8 mouse cellular contexts compared by ENCODE assay signal in the genomic region with DNA sequence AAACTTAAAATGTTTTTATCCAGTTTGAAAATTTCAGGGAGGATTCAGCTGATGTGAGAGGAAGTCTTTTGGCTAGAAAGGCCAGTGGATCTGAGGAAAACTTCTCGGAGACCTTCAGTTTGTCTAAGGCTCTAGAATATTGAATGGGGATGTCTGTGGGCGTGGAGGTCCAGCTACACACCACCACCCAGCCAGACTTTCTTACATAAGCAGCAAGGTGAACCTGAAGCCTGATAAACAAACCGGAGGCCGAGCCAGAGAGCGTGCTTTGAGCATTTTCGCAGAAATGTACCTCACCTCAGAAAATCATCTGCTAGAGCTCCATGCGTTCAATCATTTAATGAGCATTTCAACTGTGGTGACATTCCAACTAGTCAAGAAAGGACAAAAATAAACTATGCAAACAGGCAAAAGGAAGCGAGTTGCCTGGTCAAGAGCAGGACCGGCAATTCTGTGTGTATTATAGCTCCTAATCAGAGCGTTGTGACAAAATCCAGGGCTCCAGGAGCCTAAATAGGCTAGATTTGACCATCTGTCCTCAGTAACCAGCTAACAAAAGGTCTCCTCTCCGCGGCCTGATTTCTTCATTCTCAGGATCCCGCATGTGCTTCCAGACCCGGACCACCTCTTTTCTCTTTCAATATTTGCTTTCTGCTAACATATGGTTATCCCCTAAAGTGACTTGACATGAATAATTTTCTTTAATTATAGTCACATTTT.
DNase-seq lines count a peak whose midpoint lies in the region; ATAC-seq and TF ChIP-seq lines count a peak whose summit lies in the region.

No protein-coding gene starts in this region.

- TF ChIP-seq CTCF in liver, embryonic 14.5 days (IDR thresholded peaks at IDR 0.05; ENCODE audit: low read depth), result no peak

- WGBS in heart, embryonic 13.5 days, result 14% methylated on average over 14 of the region's 14 CpGs
- 32% methylated on average over 14 of the region's 14 CpGs for WGBS in liver, embryonic 14.5 days (ENCODE audit: insufficient replicate concordance)

- ATAC-seq in heart, embryonic 13.5 days (ENCODE audit: extremely low read depth, insufficient number of reproducible peaks, low FRiP score, low TSS enrichment), result no peak
- ATAC-seq in liver, embryonic 14.5 days (ENCODE audit: insufficient read depth), result no peak
- no peak for ATAC-seq in megakaryocyte progenitor cell, adult 5-6 weeks (replicated peaks; ENCODE audit: poor library complexity)

- H3K9me3 ChIP-seq in heart, embryonic 13.5 days, result no peaks in the 10 kb centered on the region
- no peaks in the 10 kb centered on the region for H3K9me3 ChIP-seq in liver, embryonic 14.5 days (ENCODE audit: control insufficient read depth, low read length)

- peak overlapping the region; percentile 73 for H3K4me2 ChIP-seq in heart, embryonic 13.5 days
- H3K4me2 ChIP-seq in liver, embryonic 14.5 days (ENCODE audit: low read depth), result peak overlapping the region; percentile 51

- H3K36me3 ChIP-seq in heart, embryonic 13.5 days, result no peaks in the 10 kb centered on the region
- H3K36me3 ChIP-seq in liver, embryonic 14.5 days (replicated peaks; ENCODE audit: control insufficient read depth, insufficient read depth, low read depth), result no peaks in the 10 kb centered on the region

- H3K27me3 ChIP-seq in heart, embryonic 13.5 days (replicated peaks), result no peaks in the 10 kb centered on the region
- no peaks in the 10 kb centered on the region for H3K27me3 ChIP-seq in liver, embryonic 14.5 days (ENCODE audit: control insufficient read depth, insufficient read depth, low read length)

- peak overlapping the region; percentile 43 for H3K4me3 ChIP-seq in heart, embryonic 13.5 days
- no peak overlapping the region for H3K4me3 ChIP-seq in liver, embryonic 14.5 days (ENCODE audit: insufficient read depth in 1 of 2, low read depth in 2 of 2, low read length in 2 of 2)

- intact Hi-C loops in gastrocnemius, postnatal 14 days (cut with DNase I; ENCODE audit: low total_unique reads), result no loop called here

- peak overlapping the region; percentile 72 for H3K9ac ChIP-seq in heart, embryonic 13.5 days
- H3K9ac ChIP-seq in liver, embryonic 14.5 days (replicated peaks), result no peak overlapping the region

- H3K4me1 ChIP-seq in heart, embryonic 13.5 days, result peaks cover 50% of the 10 kb centered on the region
- peaks cover 0 to 6% of the 10 kb centered on the region in 2 experiments; a peak in 1 of 4 replicates for H3K4me1 ChIP-seq in liver, embryonic 14.5 days (replicated peaks; ENCODE audit: control insufficient read depth in 2 of 2, insufficient read depth in 2 of 2, low read length in 1 of 2)

- no peak for TF ChIP-seq EP300 in liver, embryonic 14.5 days (IDR thresholded peaks at IDR 0.05; ENCODE audit: low read depth)

- peak overlapping the region; percentile 89 for H3K27ac ChIP-seq in heart, embryonic 13.5 days (replicated peaks)
- H3K27ac ChIP-seq in liver, embryonic 14.5 days, result no peak overlapping the region

- DNase-seq in lung, postnatal 36 days, result peak; percentile 1
- DNase-seq in lung, postnatal 14 days, result no peak
- DNase-seq in liver, embryonic 14.5 days (ENCODE audit: low read depth in 3 of 3, low spot score in 3 of 3), result no peak
- no peak for DNase-seq in frontal cortex, adult 2 months (ENCODE audit: extremely low spot score in 1 of 2, low spot score in 1 of 2)
- no peak for DNase-seq in spleen, adult 12 weeks (ENCODE audit: low spot score)
- DNase-seq in gastrocnemius, postnatal 14 days, result no peak
